Mouse (Mus musculus): ENCODE measurements around the gene Foxn1.

GRCm38 (mm10) chr11:78411606-78412323, 25.4 kb upstream of the Foxn1 start:
- TF ChIP-seq CTCF (IDR thresholded peaks at IDR 0.05; ENCODE audit: low read depth) (no peak), EP300 (IDR thresholded peaks at IDR 0.05; ENCODE audit: low read depth) (no peak)
